Mouse (Mus musculus): ENCODE data around the gene Ptpru.
"Not testable (repeated sequence)": the region's sequence is repeated elsewhere in the genome, so short reads cannot be mapped to it uniquely, and the experiment has no call there.

The Ptpru gene

GRCm38 (mm10) chr4:131833971-131834609 lies 4.0 kb downstream of the Ptpru start:
- no peak for DNase-seq (ENCODE audit: low spot score)

- no peak for DNase-seq (ENCODE audit: low spot score)
These were observed 5.2 kb downstream of the Ptpru start for GRCm38 (mm10) chr4:131832759-131833407.

- DNase-seq (ENCODE audit: low spot score) = no peak
These were observed 6.5 kb downstream of the Ptpru start for GRCm38 (mm10) chr4:131831546-131832045.

GRCm38 (mm10) chr4:131829123-131829522 lies 9.0 kb downstream of the Ptpru start:
- no peak for DNase-seq (ENCODE audit: low spot score)

GRCm38 (mm10) chr4:131826905-131827304 lies 11.2 kb downstream of the Ptpru start:
- no peak for DNase-seq (ENCODE audit: low spot score)

- peak; percentile 59 for DNase-seq (ENCODE audit: low spot score)
These were observed 12.3 kb downstream of the Ptpru start for GRCm38 (mm10) chr4:131825830-131826229.

- no peak for DNase-seq (ENCODE audit: low spot score)
These were observed 13.1 kb downstream of the Ptpru start for GRCm38 (mm10) chr4:131824939-131825338.

GRCm38 (mm10) chr4:131822583-131822982 lies 15.5 kb downstream of the Ptpru start:
- DNase-seq (ENCODE audit: low spot score) = no peak

GRCm38 (mm10) chr4:131821161-131821731 lies 16.8 kb downstream of the Ptpru start:
- DNase-seq (ENCODE audit: low spot score) = no peak

- DNase-seq (ENCODE audit: low spot score) = no peak
These were observed 19.2 kb downstream of the Ptpru start for GRCm38 (mm10) chr4:131818926-131819325.

GRCm38 (mm10) chr4:131815774-131816173 lies 22.3 kb downstream of the Ptpru start:
- no peak for DNase-seq (ENCODE audit: low spot score)

- DNase-seq (ENCODE audit: low spot score) = no peak
These were observed 23.2 kb downstream of the Ptpru start for GRCm38 (mm10) chr4:131814869-131815268.

- DNase-seq (ENCODE audit: low spot score) = no peak
These were observed 24.3 kb downstream of the Ptpru start for GRCm38 (mm10) chr4:131813798-131814197.

GRCm38 (mm10) chr4:131812458-131812857 lies 25.6 kb downstream of the Ptpru start:
- no peak for DNase-seq (ENCODE audit: low spot score)

GRCm38 (mm10) chr4:131805255-131805654 lies 32.8 kb downstream of the Ptpru start:
- no peak for DNase-seq (ENCODE audit: low spot score)

GRCm38 (mm10) chr4:131804732-131805131 lies 33.4 kb downstream of the Ptpru start:
- not testable (repeated sequence) for DNase-seq (ENCODE audit: low spot score)

- DNase-seq (ENCODE audit: low spot score) = no peak
These were observed 34.2 kb downstream of the Ptpru start for GRCm38 (mm10) chr4:131803846-131804245.

- no peak for DNase-seq (ENCODE audit: low spot score)
These were observed 39.1 kb downstream of the Ptpru start for GRCm38 (mm10) chr4:131798968-131799367.

GRCm38 (mm10) chr4:131797920-131798319 lies 40.2 kb downstream of the Ptpru start:
- no peak for DNase-seq (ENCODE audit: low spot score)

- DNase-seq (ENCODE audit: low spot score) = no peak
These were observed 40.6 kb downstream of the Ptpru start for GRCm38 (mm10) chr4:131797483-131797882.

- DNase-seq (ENCODE audit: low spot score) = no peak
These were observed 41.6 kb downstream of the Ptpru start for GRCm38 (mm10) chr4:131796312-131797080.

GRCm38 (mm10) chr4:131786800-131787199 lies 51.3 kb downstream of the Ptpru start:
- DNase-seq (ENCODE audit: low spot score) = no peak
